In the genomic region with DNA sequence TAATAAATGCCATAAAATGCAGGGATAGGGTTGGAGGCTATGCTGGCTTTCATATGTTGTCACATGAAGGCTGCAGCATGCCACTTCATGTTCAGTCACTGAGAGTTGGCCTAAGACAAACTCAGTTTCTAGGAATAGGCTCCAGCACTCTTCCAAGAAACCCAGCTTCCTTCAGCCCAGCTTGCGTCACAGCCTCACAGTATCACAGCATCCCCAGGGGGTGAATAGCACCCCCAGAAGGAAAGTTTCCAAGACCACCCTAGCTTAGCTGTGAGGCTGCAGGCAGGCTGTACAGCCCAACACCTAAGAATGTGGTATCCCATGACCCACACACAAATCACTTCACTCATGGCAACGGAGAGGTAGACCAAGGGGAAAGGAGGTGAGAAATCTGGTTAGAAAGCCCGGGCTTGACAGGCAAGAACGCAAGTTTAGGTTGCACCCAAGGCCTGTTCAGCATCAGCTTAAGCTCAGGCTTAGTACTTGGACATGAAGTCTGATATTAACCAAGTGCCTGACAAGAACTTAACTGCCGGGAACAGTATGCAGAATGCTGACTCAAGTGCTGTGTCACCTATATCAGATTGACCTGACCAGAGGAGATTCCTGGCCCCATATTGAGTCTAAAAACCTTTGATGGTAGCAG, we compare ENCODE assay signal across 11 mouse cellular contexts. TPM values are rescaled to one million over a fixed set of nuclear protein-coding genes. Genes with fewer than 3 reads are reported as not detected.
DNase-seq lines count a peak whose midpoint lies in the region; ATAC-seq and TF ChIP-seq lines count a peak whose summit lies in the region.
"Had no signal": no experiment of that assay in that cellular context is flagged by ENCODE, and none has a peak within 500 bp of the region (broad histone marks: within the 10 kb centered on the region; RNA-seq: fewer than 3 reads in every experiment).

No protein-coding gene starts in this region.

- TF ChIP-seq CTCF in hindbrain, postnatal 0 days (IDR thresholded peaks at IDR 0.05; ENCODE audit: low read depth) = no peak

- WGBS in forebrain, embryonic 10.5 days = 83% methylated on average over 5 of the region's 5 CpGs
- 90% methylated on average over 5 of the region's 5 CpGs for WGBS in forebrain, embryonic 13.5 days
- 59% methylated on average over 5 of the region's 5 CpGs for WGBS in liver, embryonic 11.5 days
- WGBS in hindbrain, postnatal 0 days = 82% methylated on average over 5 of the region's 5 CpGs
- 71% methylated on average over 5 of the region's 5 CpGs for WGBS in neural tube, embryonic 14.5 days

- H3K27ac ChIP-seq in forebrain, embryonic 10.5 days = peak overlapping the region; percentile 44; the same call in 1 of the 2 replicates
- no peak overlapping the region for H3K27ac ChIP-seq in forebrain, embryonic 13.5 days
- no peak overlapping the region for H3K27ac ChIP-seq in liver, embryonic 11.5 days (ENCODE audit: low read depth, low read length)
- no peak overlapping the region for H3K27ac ChIP-seq in hindbrain, postnatal 0 days
- no peak overlapping the region for H3K27ac ChIP-seq in neural tube, embryonic 14.5 days (ENCODE audit: low read depth, low read length)

- no peak overlapping the region for H3K4me2 ChIP-seq in forebrain, embryonic 13.5 days
- H3K4me2 ChIP-seq in liver, embryonic 11.5 days = peak overlapping the region; percentile 55
- H3K4me2 ChIP-seq in hindbrain, postnatal 0 days (ENCODE audit: low read depth, low read length) = peak overlapping the region; percentile 53; the same call in 1 of the 2 replicates
- peak overlapping the region; percentile 9; the same call in 1 of the 2 replicates for H3K4me2 ChIP-seq in neural tube, embryonic 14.5 days (ENCODE audit: low read depth, low read length)

- H3K27me3 ChIP-seq in forebrain, embryonic 10.5 days (ENCODE audit: poor library complexity, severe bottlenecking) = peaks cover 48% of the 10 kb centered on the region
- H3K27me3 ChIP-seq in forebrain, embryonic 13.5 days = peaks cover 11% of the 10 kb centered on the region
- peaks cover 3% of the 10 kb centered on the region for H3K27me3 ChIP-seq in liver, embryonic 11.5 days (replicated peaks; ENCODE audit: control insufficient read depth, insufficient read depth, low read length)
- no peaks in the 10 kb centered on the region for H3K27me3 ChIP-seq in hindbrain, postnatal 0 days (ENCODE audit: insufficient read depth, low read length)
- no peaks in the 10 kb centered on the region for H3K27me3 ChIP-seq in neural tube, embryonic 14.5 days (ENCODE audit: control insufficient read depth, insufficient read depth, low read length)

- H3K9me3 ChIP-seq in forebrain, embryonic 10.5 days = no peaks in the 10 kb centered on the region
- H3K9me3 ChIP-seq in forebrain, embryonic 13.5 days (replicated peaks) = no peaks in the 10 kb centered on the region
- H3K9me3 ChIP-seq in liver, embryonic 11.5 days (ENCODE audit: control insufficient read depth, low read length) = no peaks in the 10 kb centered on the region
- H3K9me3 ChIP-seq in hindbrain, postnatal 0 days (ENCODE audit: low read length) = no peaks in the 10 kb centered on the region
- no peaks in the 10 kb centered on the region for H3K9me3 ChIP-seq in neural tube, embryonic 14.5 days (ENCODE audit: control insufficient read depth, low read length)

- H3K36me3 ChIP-seq in forebrain, embryonic 10.5 days (replicated peaks) = no peaks in the 10 kb centered on the region
- H3K36me3 ChIP-seq in forebrain, embryonic 13.5 days (ENCODE audit: poor library complexity, severe bottlenecking) = no peaks in the 10 kb centered on the region
- H3K36me3 ChIP-seq in liver, embryonic 11.5 days (ENCODE audit: control insufficient read depth, insufficient read depth, low read length) = no peaks in the 10 kb centered on the region
- no peaks in the 10 kb centered on the region for H3K36me3 ChIP-seq in hindbrain, postnatal 0 days (ENCODE audit: insufficient read depth, low read length)
- no peaks in the 10 kb centered on the region for H3K36me3 ChIP-seq in neural tube, embryonic 14.5 days (ENCODE audit: control insufficient read depth, insufficient read depth, low read length)

- H3K4me1 ChIP-seq in forebrain, embryonic 10.5 days = peaks cover 79% of the 10 kb centered on the region
- H3K4me1 ChIP-seq in forebrain, embryonic 13.5 days = peaks cover 30% of the 10 kb centered on the region
- H3K4me1 ChIP-seq in liver, embryonic 11.5 days (replicated peaks; ENCODE audit: control insufficient read depth, insufficient read depth, low read length) = no peaks in the 10 kb centered on the region
- H3K4me1 ChIP-seq in hindbrain, postnatal 0 days (ENCODE audit: insufficient read depth, low read length) = peaks cover 8% of the 10 kb centered on the region
- peaks cover 3% of the 10 kb centered on the region; the same call in 1 of the 2 replicates for H3K4me1 ChIP-seq in neural tube, embryonic 14.5 days (ENCODE audit: control insufficient read depth, insufficient read depth, low read length)

- DNase-seq in forebrain, embryonic 10.5 days (ENCODE audit: extremely low spot score, low spot score) = no peak
- no peak for DNase-seq in liver, embryonic 11.5 days (ENCODE audit: low spot score)
- no peak for DNase-seq in liver
- no peak for DNase-seq in hindbrain, postnatal 0 days (ENCODE audit: low spot score)
- no peak for DNase-seq in thymus, postnatal 0 days (ENCODE audit: low spot score)
- no peak for DNase-seq in cerebellum, adult 11-12 months
- DNase-seq: gastrocnemius, postnatal 10 days had no signal

- no peak overlapping the region for H3K9ac ChIP-seq in forebrain, embryonic 13.5 days
- H3K9ac ChIP-seq in liver, embryonic 11.5 days (ENCODE audit: low read depth, low read length) = no peak overlapping the region
- no peak overlapping the region for H3K9ac ChIP-seq in hindbrain, postnatal 0 days (replicated peaks; ENCODE audit: low read length)
- no peak overlapping the region for H3K9ac ChIP-seq in neural tube, embryonic 14.5 days (replicated peaks; ENCODE audit: low read depth, low read length)

- peak overlapping the region; percentile 53 for H3K4me3 ChIP-seq in forebrain, embryonic 10.5 days
- H3K4me3 ChIP-seq in forebrain, embryonic 13.5 days = no peak overlapping the region
- H3K4me3 ChIP-seq in liver, embryonic 11.5 days (ENCODE audit: low read depth, low read length) = peak overlapping the region; percentile 39; the same call in 1 of the 2 replicates
- H3K4me3 ChIP-seq in hindbrain, postnatal 0 days (ENCODE audit: low read length) = no peak overlapping the region
- H3K4me3 ChIP-seq in neural tube, embryonic 14.5 days (ENCODE audit: low read depth, low read length) = no peak overlapping the region

- no peak for ATAC-seq in forebrain, embryonic 13.5 days
- ATAC-seq in liver, embryonic 11.5 days (replicated peaks; ENCODE audit: low FRiP score) = no peak
- ATAC-seq in hindbrain, postnatal 0 days = no peak
- no peak for ATAC-seq in neural tube, embryonic 14.5 days (ENCODE audit: low read depth)
- ATAC-seq: Patski had no signal

RNA-seq across cellular contexts. Expression of a gene that starts 1.9 kb away (rescaled TPM):
- polyA plus RNA-seq in forebrain, embryonic 10.5 days (2016; fragmentation: Nextera tagmentation; extraction: Ambion mirVana) = 6.2 and 7.2 TPM in 2 replicates
- polyA plus RNA-seq in forebrain, embryonic 13.5 days (2015; fragmentation: Nextera tagmentation; extraction: Ambion mirVana) = 1.7 and 1.8 TPM in 2 replicates
- 4.5 and 4.8 TPM in 2 replicates for polyA plus RNA-seq in liver, embryonic 11.5 days (2014; fragmentation: Nextera tagmentation; extraction: Ambion mirVana)
- 7.5 and 11.1 TPM in 2 replicates for total RNA-seq in hindbrain, postnatal 0 days (2014; rRNA removed)
- polyA plus RNA-seq in hindbrain, postnatal 0 days (2015; fragmentation: Nextera tagmentation; extraction: Ambion mirVana) = 1.8 and 1.9 TPM in 2 replicates
- 2.9 and 3.4 TPM in 2 replicates for polyA plus RNA-seq in neural tube, embryonic 14.5 days (2014; fragmentation: Nextera tagmentation; extraction: Ambion mirVana)
- 0.24 and 0.52 TPM in 2 replicates for polyA plus RNA-seq in thymus, postnatal 0 days (2015; fragmentation: Nextera tagmentation; extraction: Ambion mirVana)
- total RNA-seq: common myeloid progenitor, adult 5-6 weeks had no signal

Comparison
In these comparisons a context has a peak if more than half of its experiments do, and no peak if none do; other contexts are left out.
1. H3K4me3 ChIP-seq: peak in forebrain, embryonic 10.5 days (single experiment) and liver, embryonic 11.5 days (single experiment); none in forebrain, embryonic 13.5 days (single experiment), hindbrain, postnatal 0 days (single experiment) and neural tube, embryonic 14.5 days (single experiment).